Mouse (Mus musculus) CH12.LX (cell line): Measurements from ENCODE around the gene Dhdds. TPM values are rescaled to one million over a fixed set of nuclear protein-coding genes. Genes with fewer than 3 reads are reported as not detected.

Experiments used
- DNase-seq: peaks from one replicate; pipeline ENCODE4 v3.0.0-alpha.2; 2013; ENCODE audit errors: extremely low read depth
- H3K27ac ChIP-seq: 2 replicates; pipeline ENCODE4 v1.5.1; 2012; ENCODE audit warnings: low read depth, mild to moderate bottlenecking, control low read depth, moderate library complexity; ENCODE audit not compliant: insufficient read depth
- H3K27me3 ChIP-seq: replicated peaks from 2 replicates; pipeline ENCODE3; 2012; ENCODE audit warnings: inconsistent platforms
- H3K36me3 ChIP-seq, 2 experiments: replicated peaks in 1 of 2; 2 replicates each; pipeline versions ENCODE3 to v1.6.1; 2012; ENCODE audit warnings: inconsistent platforms in 1 of 2, low read length in 1 of 2, mild to moderate bottlenecking in 1 of 2, mixed read lengths in 1 of 2, moderate library complexity in 1 of 2; ENCODE audit not compliant: control insufficient read depth in 1 of 2, insufficient read depth in 1 of 2
- H3K4me1 ChIP-seq, 2 experiments: 2 replicates each; pipeline ENCODE4 v1.6.1; 2012; ENCODE audit warnings: inconsistent platforms in 1 of 2, moderate library complexity in 1 of 2; ENCODE audit not compliant: insufficient read depth in 2 of 2, control insufficient read depth in 1 of 2
- H3K4me2 ChIP-seq: 2 replicates; pipeline ENCODE4 v1.6.1; 2012; ENCODE audit warnings: low read depth, mild to moderate bottlenecking, control low read depth; ENCODE audit not compliant: poor library complexity, insufficient read depth, severe bottlenecking
- H3K4me3 ChIP-seq, 3 experiments: fragments of 150-350 bp in 1 of 3; sonication (generic) in 1 of 3; replicated peaks in 1 of 3; 2 replicates each; pipeline versions ENCODE3 to v1.5.1; 2011 to 2012; ENCODE audit warnings: low read depth in 2 of 3, low read length in 2 of 3, mild to moderate bottlenecking in 2 of 3, moderate library complexity in 2 of 3, control low read depth in 1 of 3, improper control_type of control experiment in 1 of 3, inconsistent platforms in 1 of 3, mixed read lengths in 1 of 3; ENCODE audit not compliant: poor library complexity in 1 of 3
- H3K79me2 ChIP-seq: replicated peaks from 2 replicates; pipeline ENCODE4 v1.6.1; 2012; ENCODE audit warnings: mild to moderate bottlenecking, moderate library complexity; ENCODE audit not compliant: control insufficient read depth, poor library complexity, insufficient read depth, severe bottlenecking; ENCODE audit errors: extremely low read depth
- H3K9ac ChIP-seq: 2 replicates; pipeline ENCODE4 v1.6.1; 2012; ENCODE audit warnings: low read depth, mild to moderate bottlenecking, control low read depth, moderate library complexity; ENCODE audit not compliant: insufficient read depth
- H3K9me3 ChIP-seq: replicated peaks from 2 replicates; pipeline ENCODE3; 2012; ENCODE audit warnings: low read length, inconsistent platforms, mixed read lengths
- BHLHE40 ChIP-seq: IDR thresholded peaks from 2 replicates; pipeline ENCODE4 v1.6.1; 2011; ENCODE audit warnings: mild to moderate bottlenecking, low read depth, low read length, improper control_type of control experiment
- CHD1 ChIP-seq: IDR thresholded peaks from 2 replicates; pipeline ENCODE4 v1.6.1; 2012; ENCODE audit warnings: low read depth, low read length, improper control_type of control experiment, inconsistent platforms
- CHD2 ChIP-seq: IDR thresholded peaks from 2 replicates; pipeline ENCODE4 v1.6.1; 2011; ENCODE audit warnings: low read length, improper control_type of control experiment
- CTCF ChIP-seq, 2 experiments: IDR thresholded peaks in 1 of 2; conservative IDR thresholded peaks in 1 of 2; 2 replicates each; pipeline ENCODE4 v1.5.1; 2011 to 2012; ENCODE audit warnings: low read depth in 2 of 2, low read length in 2 of 2, improper control_type of control experiment in 1 of 2, inconsistent platforms in 1 of 2, mild to moderate bottlenecking in 1 of 2, moderate library complexity in 1 of 2
- EP300 ChIP-seq: IDR thresholded peaks from 2 replicates; pipeline ENCODE4 v1.6.1; 2011; ENCODE audit warnings: low read length, improper control_type of control experiment
- IRF4 ChIP-seq: IDR thresholded peaks from 2 replicates; pipeline ENCODE4 v1.6.1; 2014; ENCODE audit warnings: low read depth, mild to moderate bottlenecking, inconsistent platforms, low read length, improper control_type of control experiment
- JUND ChIP-seq: conservative IDR thresholded peaks from 2 replicates; pipeline ENCODE4 v1.6.1; 2011; ENCODE audit warnings: low read depth, low read length, improper control_type of control experiment
- MAFK ChIP-seq: IDR thresholded peaks from 2 replicates; pipeline ENCODE4 v1.6.1; 2011; ENCODE audit warnings: low read length, improper control_type of control experiment; ENCODE audit not compliant: insufficient replicate concordance
- MAZ ChIP-seq: IDR thresholded peaks from 2 replicates; pipeline ENCODE4 v1.6.1; 2012; ENCODE audit warnings: low read depth, mild to moderate bottlenecking, inconsistent platforms, low read length, improper control_type of control experiment, moderate library complexity
- MEF2A ChIP-seq: IDR thresholded peaks from 2 replicates; pipeline ENCODE4 v1.6.1; 2014; ENCODE audit warnings: low read depth, mild to moderate bottlenecking, inconsistent platforms, low read length, improper control_type of control experiment, borderline replicate concordance
- NRF1 ChIP-seq: IDR thresholded peaks from 2 replicates; pipeline ENCODE4 v1.6.1; 2014; ENCODE audit warnings: low read depth, mild to moderate bottlenecking, inconsistent platforms, low read length, improper control_type of control experiment, moderate library complexity
- PAX5 ChIP-seq: IDR thresholded peaks from 2 replicates; pipeline ENCODE4 v1.6.1; 2012; ENCODE audit warnings: low read length, inconsistent platforms, mixed read lengths
- SIN3A ChIP-seq: IDR thresholded peaks from 2 replicates; pipeline ENCODE4 v1.6.1; 2012; ENCODE audit warnings: low read length, improper control_type of control experiment, inconsistent platforms
- TCF12 ChIP-seq: IDR thresholded peaks from 2 replicates; pipeline ENCODE4 v1.6.1; 2014; ENCODE audit warnings: low read depth, mild to moderate bottlenecking, inconsistent platforms, low read length, improper control_type of control experiment
- USF2 ChIP-seq: conservative IDR thresholded peaks from 2 replicates; pipeline ENCODE4 v1.6.1; 2011; ENCODE audit warnings: low read depth, low read length, improper control_type of control experiment
- ZMIZ1 ChIP-seq: IDR thresholded peaks from 2 replicates; pipeline ENCODE4 v1.6.1; 2012; ENCODE audit warnings: low read depth, mild to moderate bottlenecking, inconsistent platforms, low read length, improper control_type of control experiment
- ZNF384 ChIP-seq: IDR thresholded peaks from 2 replicates; pipeline ENCODE4 v1.6.1; 2012; ENCODE audit warnings: low read depth, low read length, improper control_type of control experiment, inconsistent platforms
- dilution Hi-C: fragments of 300-500 bp; cut with MboI; formaldehyde crosslinking; loops from 2 replicates; pipeline ENCODE4 v1.14.3; 2020; ENCODE audit warnings: low sequenced_read_pairs; ENCODE audit not compliant: extremely low pct_unique_long_range_greater_than_20kb, extremely low pct_ligation_motif_present
- in situ Hi-C: fragments of 300-500 bp; cut with MboI; formaldehyde crosslinking; loops from 3 replicates; pipeline ENCODE4 v1.14.3; 2019; ENCODE audit warnings: low sequenced_read_pairs, low pct_ligation_motif_present, low pct_unique_long_range_greater_than_20kb, mixed read lengths
- polyA plus RNA-seq: library from polyadenylated mRNA; unstranded; fragments of >175 nt; gene quantifications from 2 replicates; pipeline ENCODE4 v1.2.1, GENCODE M21; 2012; ENCODE audit warnings: low read depth; ENCODE audit not compliant: insufficient read length
- total RNA-seq, 2 experiments: library from RNA; depleted of rRNA; stranded (reverse); fragments of 300-350 nt in 1 of 2; fragments of >200 nt in 1 of 2; gene quantifications; 2 replicates each; pipeline ENCODE4 v1.2.3; 2012 to 2014

Dhdds gene
- total and polyA plus RNA-seq, 3 experiments, result 12.9 to 33.1 (median 29.4) TPM

DNA sequence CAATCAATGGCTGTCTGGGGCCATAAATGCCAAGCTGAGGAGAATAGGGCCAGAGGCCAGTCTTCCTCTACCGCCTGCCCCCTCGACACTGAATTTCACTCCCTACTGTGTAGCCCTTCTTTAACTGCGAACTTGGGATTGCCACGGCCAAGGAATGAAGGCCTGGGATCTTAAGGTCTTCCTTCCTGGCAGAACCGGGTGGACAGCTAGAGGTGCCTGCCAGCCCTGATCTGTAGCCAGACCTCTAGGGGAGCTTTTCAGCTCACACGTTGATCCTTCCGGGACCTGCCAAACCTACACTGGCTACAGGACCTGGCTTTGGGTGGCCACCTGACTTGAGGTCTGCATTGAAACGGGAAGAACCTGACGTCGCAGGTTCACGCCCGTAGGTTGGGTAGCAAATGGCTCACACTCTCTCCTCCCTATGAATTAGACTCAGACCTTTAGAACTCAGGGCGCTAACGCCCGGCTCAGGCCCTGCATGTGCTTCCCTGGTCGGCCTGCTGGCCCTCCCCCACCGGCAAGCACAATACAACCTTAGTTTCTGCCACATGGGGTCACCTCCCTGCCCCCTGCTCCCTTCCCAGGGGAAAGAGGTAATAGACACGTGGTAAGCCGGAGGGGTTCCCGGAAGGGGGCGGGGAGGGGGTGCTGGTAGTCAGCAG lies 16.6 kb upstream of the Dhdds start:
- H3K36me3 ChIP-seq, result no peaks in the 10 kb centered on the region
- no peak overlapping the region for H3K9ac ChIP-seq
- dilution Hi-C loops (no loop called here), in situ Hi-C loops (loop anchor here (10.0 kb wide), 1 partner anchor 57 kb away; no protein-coding TSS in a partner anchor)
- H3K27me3 ChIP-seq, result peaks cover 14% of the 10 kb centered on the region
- no peak overlapping the region for H3K4me2 ChIP-seq
- no peak overlapping the region for H3K27ac ChIP-seq
- no peaks in the 10 kb centered on the region for H3K4me1 ChIP-seq
- peaks cover 15% of the 10 kb centered on the region for H3K9me3 ChIP-seq
- H3K4me3 ChIP-seq, result no peak overlapping the region
- TF ChIP-seq EP300 (no peak), CTCF (conservative IDR thresholded peaks at IDR 0.05 in 1 of 2, IDR thresholded peaks at IDR 0.05 in 1 of 2; ENCODE audit: low read depth in 2 of 2, low read length in 2 of 2) (no peak), JUND (no peak), CHD2 (no peak), BHLHE40 (no peak), NRF1 (no peak), PAX5 (no peak)
- no peak for DNase-seq
- no peaks in the 10 kb centered on the region for H3K79me2 ChIP-seq

- TF ChIP-seq CTCF (conservative IDR thresholded peaks at IDR 0.05 in 1 of 2, IDR thresholded peaks at IDR 0.05 in 1 of 2; ENCODE audit: low read depth in 2 of 2, low read length in 2 of 2) (no peak), IRF4 (no peak), CHD1 (no peak), USF2 (no peak)
- in situ Hi-C loops (loop anchor here (10.0 kb wide), 1 partner anchor 58 kb away; no protein-coding TSS in a partner anchor), dilution Hi-C loops (no loop called here)
- no peaks in the 10 kb centered on the region for H3K36me3 ChIP-seq
- peaks cover 15% of the 10 kb centered on the region for H3K9me3 ChIP-seq
- H3K9ac ChIP-seq, result no peak overlapping the region
- H3K4me3 ChIP-seq, result no peak overlapping the region
- no peak for DNase-seq
- no peaks in the 10 kb centered on the region for H3K79me2 ChIP-seq
- H3K4me2 ChIP-seq, result no peak overlapping the region
- H3K4me1 ChIP-seq, result no peaks in the 10 kb centered on the region
- no peak overlapping the region for H3K27ac ChIP-seq
- H3K27me3 ChIP-seq, result peaks cover 14% of the 10 kb centered on the region
Observed at GRCm38 (mm10) chr4:134016767-134017166, 16.0 kb upstream of the Dhdds start.

- H3K9me3 ChIP-seq, result peaks cover 15% of the 10 kb centered on the region
- no peaks in the 10 kb centered on the region for H3K4me1 ChIP-seq
- TF ChIP-seq MAZ (no peak), TCF12 (no peak), PAX5 (no peak), MAFK (no peak), CTCF (conservative IDR thresholded peaks at IDR 0.05 in 1 of 2, IDR thresholded peaks at IDR 0.05 in 1 of 2; ENCODE audit: low read depth in 2 of 2, low read length in 2 of 2) (no peak), ZNF384 (no peak), SIN3A (no peak), ZMIZ1 (no peak), EP300 (no peak), MEF2A (no peak), IRF4 (no peak)
- H3K27ac ChIP-seq, result no peak overlapping the region
- peaks cover 12% of the 10 kb centered on the region for H3K27me3 ChIP-seq
- dilution Hi-C loops (no loop called here), in situ Hi-C loops (loop anchor here (10.0 kb wide), 1 partner anchor 59 kb away; no protein-coding TSS in a partner anchor)
- H3K4me2 ChIP-seq, result no peak overlapping the region
- H3K79me2 ChIP-seq, result no peaks in the 10 kb centered on the region
- DNase-seq, result no peak
- H3K4me3 ChIP-seq, result no peak overlapping the region
- no peak overlapping the region for H3K9ac ChIP-seq
- no peaks in the 10 kb centered on the region for H3K36me3 ChIP-seq
Observed at GRCm38 (mm10) chr4:134016208-134016607, 15.5 kb upstream of the Dhdds start.
